Mouse (Mus musculus): ENCODE data around the gene Guca1b. TPM values are rescaled to one million over a fixed set of nuclear protein-coding genes. Genes with fewer than 3 reads are reported as not detected.

The Guca1b gene
- polyA plus RNA-seq (2017; shearing (Covaris generic)), result 1 to 10 TPM in 2 of 3 experiments, under 1 TPM in 1; 0.29 to 1.8 (median 1.1) TPM

GRCm38 (mm10) chr17:47385145-47385544 lies at the start of gene Guca1b:
Gene Guca1b, plus strand, starts transcription at chr17:47385393.
- no peak for ATAC-seq

GRCm38 (mm10) chr17:47343121-47343520 lies 42.1 kb upstream of the Guca1b start:
- ATAC-seq, result no peak

- ATAC-seq, result no peak
Measured at GRCm38 (mm10) chr17:47349721-47350319, 35.4 kb upstream of the Guca1b start.

- no peak for ATAC-seq
Measured at GRCm38 (mm10) chr17:47359964-47360363, 25.2 kb upstream of the Guca1b start.

GRCm38 (mm10) chr17:47361343-47361742 lies 23.9 kb upstream of the Guca1b start:
- ATAC-seq, result no peak

- peak; percentile 94 for ATAC-seq
Measured at GRCm38 (mm10) chr17:47368401-47369086, 16.6 kb upstream of the Guca1b start, which contains the start of gene Mrps10. Gene Mrps10, plus strand, starts transcription at chr17:47368887.

GRCm38 (mm10) chr17:47369087-47369443 lies 16.1 kb upstream of the Guca1b start:
- peak; percentile 10 for ATAC-seq

- peak; percentile 56 for ATAC-seq
Measured at GRCm38 (mm10) chr17:47371451-47371850, 13.7 kb upstream of the Guca1b start.

- ATAC-seq, result no peak
Measured at GRCm38 (mm10) chr17:47373991-47374390, 11.2 kb upstream of the Guca1b start.

GRCm38 (mm10) chr17:47376779-47377280 lies 8.4 kb upstream of the Guca1b start:
- ATAC-seq, result no peak

- no peak for ATAC-seq
Measured at GRCm38 (mm10) chr17:47378133-47378532, 7.1 kb upstream of the Guca1b start.

GRCm38 (mm10) chr17:47381917-47382316 lies 3.3 kb upstream of the Guca1b start:
- ATAC-seq, result no peak

- no peak for ATAC-seq
Measured at GRCm38 (mm10) chr17:47383266-47383665, 1.9 kb upstream of the Guca1b start.

GRCm38 (mm10) chr17:47384064-47384463 lies 1.1 kb upstream of the Guca1b start:
- ATAC-seq, result no peak

- no peak for ATAC-seq
Measured at GRCm38 (mm10) chr17:47386649-47387048, 1.5 kb downstream of the Guca1b start.

GRCm38 (mm10) chr17:47394223-47394869 lies 9.2 kb downstream of the Guca1b start:
- peak; percentile 41 for ATAC-seq

GRCm38 (mm10) chr17:47395376-47395913 lies 10.3 kb downstream of the Guca1b start:
- ATAC-seq, result peak; percentile 48

- no peak for ATAC-seq
Measured at GRCm38 (mm10) chr17:47399091-47399490, 13.9 kb downstream of the Guca1b start.

- no peak for ATAC-seq
Measured at GRCm38 (mm10) chr17:47400451-47400850, 15.3 kb downstream of the Guca1b start, which contains the start of gene Guca1a. Gene Guca1a, minus strand, starts transcription at chr17:47400584.

GRCm38 (mm10) chr17:47407717-47408557 lies 22.7 kb downstream of the Guca1b start:
- ATAC-seq, result no peak

GRCm38 (mm10) chr17:47408558-47408898 lies 23.3 kb downstream of the Guca1b start:
- ATAC-seq, result peak; percentile 61

Data from inflammation-experienced regulatory T-cells, adult 6 months (primary cell).